23 mouse cellular contexts compared by ENCODE assay signal in genomic region chr1:132302341-132302866, GRCm38 (mm10). TPM values are rescaled to one million over a fixed set of nuclear protein-coding genes. Genes with fewer than 3 reads are reported as not detected.
DNase-seq lines count a peak whose midpoint lies in the region; ATAC-seq lines count a peak whose summit lies in the region.
"Had no signal": no experiment of that assay in that cellular context is flagged by ENCODE, and none has a peak within 500 bp of the region (broad histone marks: within the 10 kb centered on the region; RNA-seq: fewer than 3 reads in every experiment).

No protein-coding gene starts in this region.

- WGBS in hindbrain, embryonic 10.5 days = 89% methylated on average over 9 of the region's 9 CpGs
- WGBS in hindbrain, embryonic 13.5 days = 85% methylated on average over 9 of the region's 9 CpGs
- WGBS in midbrain, embryonic 10.5 days = 92% methylated on average over 9 of the region's 9 CpGs
- 89% methylated on average over 9 of the region's 9 CpGs for WGBS in midbrain, embryonic 16.5 days

- no peak overlapping the region for H3K4me3 ChIP-seq in hindbrain, embryonic 10.5 days
- H3K4me3 ChIP-seq in hindbrain, embryonic 13.5 days = no peak overlapping the region
- no peak overlapping the region for H3K4me3 ChIP-seq in midbrain, embryonic 10.5 days
- no peak overlapping the region for H3K4me3 ChIP-seq in midbrain, embryonic 16.5 days (ENCODE audit: low read depth, low read length)
- H3K4me3 ChIP-seq: forebrain, embryonic 13.5 days; left cerebral cortex, adult 2 months; limb, embryonic 12.5 days; liver, embryonic 15.5 days; neural tube, embryonic 13.5 days had no signal

- no peak for ATAC-seq in hindbrain, embryonic 13.5 days (ENCODE audit: low FRiP score)
- no peak for ATAC-seq in midbrain, embryonic 16.5 days
- ATAC-seq: CD4-positive, CD25-positive, alpha-beta regulatory T cell, adult 4 months; forebrain, embryonic 13.5 days; intestine, embryonic 16.5 days had no signal

- H3K27me3 ChIP-seq in hindbrain, embryonic 10.5 days (ENCODE audit: insufficient read depth, poor library complexity, severe bottlenecking) = peaks cover 61% of the 10 kb centered on the region
- H3K27me3 ChIP-seq in hindbrain, embryonic 13.5 days = peaks cover 17% of the 10 kb centered on the region
- H3K27me3 ChIP-seq in midbrain, embryonic 10.5 days (ENCODE audit: low read depth, poor library complexity, severe bottlenecking) = peaks cover 66% of the 10 kb centered on the region
- no peaks in the 10 kb centered on the region for H3K27me3 ChIP-seq in midbrain, embryonic 16.5 days (ENCODE audit: control insufficient read depth, insufficient read depth, low read depth, low read length)

- no peak for DNase-seq in hindbrain, embryonic 10.5 days (ENCODE audit: low spot score)
- DNase-seq in midbrain, embryonic 10.5 days (ENCODE audit: low spot score) = no peak
- DNase-seq in adrenal gland, postnatal 36 days = peak; percentile 56 to 65
- no peak for DNase-seq in cerebellum, postnatal 14 days
- DNase-seq in layer of hippocampus, postnatal 14 days (ENCODE audit: low spot score in 2 of 2) = no peak
- DNase-seq: cerebellum, adult 8-10 months; cerebellum, postnatal 36 days; gastrocnemius, postnatal 10 days; heart, postnatal 14 days; kidney, postnatal 14 days; lung, embryonic 14.5 days; lung, postnatal 14 days; thymus, postnatal 4 days had no signal

- no peaks in the 10 kb centered on the region for H3K9me3 ChIP-seq in hindbrain, embryonic 10.5 days
- no peaks in the 10 kb centered on the region for H3K9me3 ChIP-seq in hindbrain, embryonic 13.5 days
- H3K9me3 ChIP-seq in midbrain, embryonic 10.5 days (replicated peaks) = no peaks in the 10 kb centered on the region
- no peaks in the 10 kb centered on the region for H3K9me3 ChIP-seq in midbrain, embryonic 16.5 days (replicated peaks; ENCODE audit: control insufficient read depth, low read length, poor library complexity, severe bottlenecking)
- H3K9me3 ChIP-seq: forebrain, embryonic 13.5 days; limb, embryonic 12.5 days; liver, embryonic 15.5 days; neural tube, embryonic 13.5 days had no signal

- no peak overlapping the region for H3K4me2 ChIP-seq in hindbrain, embryonic 13.5 days
- H3K4me2 ChIP-seq in midbrain, embryonic 16.5 days (ENCODE audit: low read length) = no peak overlapping the region
- H3K4me2 ChIP-seq: forebrain, embryonic 13.5 days; limb, embryonic 12.5 days; liver, embryonic 15.5 days; lung, embryonic 14.5 days; neural tube, embryonic 13.5 days had no signal

- H3K4me1 ChIP-seq in hindbrain, embryonic 10.5 days (replicated peaks) = peaks cover 78% of the 10 kb centered on the region
- peaks cover 41% of the 10 kb centered on the region for H3K4me1 ChIP-seq in hindbrain, embryonic 13.5 days (replicated peaks)
- peaks cover 86% of the 10 kb centered on the region for H3K4me1 ChIP-seq in midbrain, embryonic 10.5 days
- peaks cover 27% of the 10 kb centered on the region for H3K4me1 ChIP-seq in midbrain, embryonic 16.5 days (ENCODE audit: control insufficient read depth, insufficient read depth, low read length)

- no peak overlapping the region for H3K9ac ChIP-seq in hindbrain, embryonic 13.5 days
- H3K9ac ChIP-seq in midbrain, embryonic 16.5 days (ENCODE audit: low read depth, low read length) = no peak overlapping the region
- H3K9ac ChIP-seq: forebrain, embryonic 13.5 days; limb, embryonic 12.5 days; liver, embryonic 15.5 days; lung, embryonic 14.5 days; neural tube, embryonic 13.5 days had no signal

- H3K36me3 ChIP-seq in hindbrain, embryonic 10.5 days = no peaks in the 10 kb centered on the region
- H3K36me3 ChIP-seq in hindbrain, embryonic 13.5 days = 0 out of 2 replicates have a peak, but pooled peaks cover 6% of the 10 kb centered on the region
- no peaks in the 10 kb centered on the region for H3K36me3 ChIP-seq in midbrain, embryonic 10.5 days
- H3K36me3 ChIP-seq in midbrain, embryonic 16.5 days (ENCODE audit: control insufficient read depth, insufficient read depth, low read length) = no peaks in the 10 kb centered on the region
- H3K36me3 ChIP-seq: limb, embryonic 12.5 days; liver, embryonic 15.5 days had no signal

- H3K27ac ChIP-seq in hindbrain, embryonic 10.5 days = peak overlapping the region; percentile 41; the same call in 1 of the 2 replicates
- H3K27ac ChIP-seq in hindbrain, embryonic 13.5 days = no peak overlapping the region
- peak overlapping the region; percentile 60; the same call in 1 of the 2 replicates for H3K27ac ChIP-seq in midbrain, embryonic 10.5 days (replicated peaks)
- no peak overlapping the region for H3K27ac ChIP-seq in midbrain, embryonic 16.5 days (ENCODE audit: low read length)
- H3K27ac ChIP-seq: forebrain, embryonic 13.5 days; left cerebral cortex, adult 2 months; limb, embryonic 12.5 days; liver, embryonic 15.5 days; neural tube, embryonic 13.5 days had no signal

RNA-seq across cellular contexts. Expression of gene Klhdc8a, which starts 4.0 kb away (rescaled TPM):
- polyA plus RNA-seq in hindbrain, embryonic 10.5 days (2016; fragmentation: Nextera tagmentation; extraction: Ambion mirVana) = 1.0 and 3.5 TPM in 2 replicates
- 5.1 and 5.4 TPM in 2 replicates for polyA plus RNA-seq in hindbrain, embryonic 13.5 days (2015; fragmentation: Nextera tagmentation; extraction: Ambion mirVana)
- polyA plus RNA-seq in midbrain, embryonic 10.5 days (2016; fragmentation: Nextera tagmentation; extraction: Ambion mirVana) = 1.4 and 2.8 TPM in 2 replicates
- 8.3 and 10.8 TPM in 2 replicates for polyA plus RNA-seq in midbrain, embryonic 16.5 days (2015; fragmentation: Nextera tagmentation; extraction: Ambion mirVana)
- 100 to 1,000 TPM; 155 to 161 TPM for total RNA-seq in adrenal gland, postnatal 36 days (2021)
- total RNA-seq in layer of hippocampus, postnatal 14 days (2021) = 1 to 10 TPM; 5.7 to 6.8 TPM
- polyA plus RNA-seq: stomach, embryonic 14.5 days had no signal

RNA-seq across cellular contexts. Expression of gene Nuak2, which starts 13.5 kb away (rescaled TPM):
- 42.3 and 44.4 TPM in 2 replicates for polyA plus RNA-seq in hindbrain, embryonic 10.5 days (2016; fragmentation: Nextera tagmentation; extraction: Ambion mirVana)
- polyA plus RNA-seq in hindbrain, embryonic 13.5 days (2015; fragmentation: Nextera tagmentation; extraction: Ambion mirVana) = 17.6 and 22.5 TPM in 2 replicates
- polyA plus RNA-seq in midbrain, embryonic 10.5 days (2016; fragmentation: Nextera tagmentation; extraction: Ambion mirVana) = 87.1 and 101 TPM in 2 replicates
- 19.8 and 22.0 TPM in 2 replicates for polyA plus RNA-seq in midbrain, embryonic 16.5 days (2015; fragmentation: Nextera tagmentation; extraction: Ambion mirVana)
- 1 to 10 TPM; 2.8 to 4.9 TPM for total RNA-seq in adrenal gland, postnatal 36 days (2021)
- total RNA-seq in layer of hippocampus, postnatal 14 days (2021) = 1 to 10 TPM; 1.7 to 2.8 TPM

Comparison
In these comparisons a context has a peak if more than half of its experiments do, and no peak if none do; other contexts are left out.
1. H3K27ac ChIP-seq: peak in hindbrain, embryonic 10.5 days (single experiment) and midbrain, embryonic 10.5 days (single experiment); none in hindbrain, embryonic 13.5 days (single experiment) and midbrain, embryonic 16.5 days (single experiment).
2. DNase-seq: peak in adrenal gland, postnatal 36 days (2 of 2); none in hindbrain, embryonic 10.5 days (single experiment), midbrain, embryonic 10.5 days (single experiment), cerebellum, postnatal 14 days (0 of 2) and layer of hippocampus, postnatal 14 days (0 of 2).